Mouse (Mus musculus): ENCODE results near the gene Slc35e3. TPM values are rescaled to one million over a fixed set of nuclear protein-coding genes. Genes with fewer than 3 reads are reported as not detected.

Gene Slc35e3
- total and polyA plus RNA-seq, 2 experiments from 2014 or later = 24.4 to 31.0 TPM

GRCm38 (mm10) chr10:117765116-117765894 lies 19.1 kb upstream of the Slc35e3 start:
- H3K36me3 ChIP-seq (ENCODE audit: insufficient read depth, low read length) = peaks cover 41% of the 10 kb centered on the region
- no peak overlapping the region for H3K4me2 ChIP-seq (ENCODE audit: low read depth, low read length, poor library complexity, severe bottlenecking)
- H3K4me3 ChIP-seq (ENCODE audit: low read depth, low read length) = no peak overlapping the region
- no peaks in the 10 kb centered on the region for H3K27me3 ChIP-seq (ENCODE audit: insufficient read depth, low read length)
- no peaks in the 10 kb centered on the region for H3K9me3 ChIP-seq (ENCODE audit: low read length)
- TF ChIP-seq CTCF (IDR thresholded peaks at IDR 0.05) = no peak
- no peaks in the 10 kb centered on the region for H3K4me1 ChIP-seq (ENCODE audit: insufficient read depth, low read length)
- DNase-seq (ENCODE audit: low spot score) = no peak
- 92% methylated on average over 11 of the region's 11 CpGs for WGBS
- no peak overlapping the region for H3K9ac ChIP-seq (replicated peaks; ENCODE audit: low read length, poor library complexity, severe bottlenecking)
- ATAC-seq (ENCODE audit: low FRiP score) = no peak
- H3K27ac ChIP-seq (ENCODE audit: low read depth, low read length) = no peak overlapping the region

GRCm38 (mm10) chr10:117764598-117764997 lies 18.4 kb upstream of the Slc35e3 start:
- Histone ChIP-seq H3K36me3 (ENCODE audit: insufficient read depth, low read length) (peaks cover 45% of the 10 kb centered on the region), H3K9ac (replicated peaks; ENCODE audit: low read length, poor library complexity, severe bottlenecking) (no peak overlapping the region), H3K9me3 (ENCODE audit: low read length) (no peaks in the 10 kb centered on the region), H3K4me2 (ENCODE audit: low read depth, low read length, poor library complexity, severe bottlenecking) (no peak overlapping the region), H3K4me1 (ENCODE audit: insufficient read depth, low read length) (no peaks in the 10 kb centered on the region), H3K27me3 (ENCODE audit: insufficient read depth, low read length) (no peaks in the 10 kb centered on the region), H3K27ac (ENCODE audit: low read depth, low read length) (no peak overlapping the region), H3K4me3 (ENCODE audit: low read depth, low read length) (no peak overlapping the region)
- 87% methylated on average over 6 of the region's 6 CpGs for WGBS
- DNase-seq (ENCODE audit: low spot score) (no peak), ATAC-seq (ENCODE audit: low FRiP score) (no peak)
- TF ChIP-seq CTCF (IDR thresholded peaks at IDR 0.05) = no peak

- no peak for ATAC-seq (ENCODE audit: low FRiP score)
Observed at GRCm38 (mm10) chr10:117763588-117764190, 17.5 kb upstream of the Slc35e3 start.

GRCm38 (mm10) chr10:117762966-117763365 lies 16.8 kb upstream of the Slc35e3 start:
- Histone ChIP-seq H3K4me1 (ENCODE audit: insufficient read depth, low read length) (no peaks in the 10 kb centered on the region), H3K4me2 (ENCODE audit: low read depth, low read length, poor library complexity, severe bottlenecking) (no peak overlapping the region), H3K9me3 (ENCODE audit: low read length) (no peaks in the 10 kb centered on the region), H3K27me3 (ENCODE audit: insufficient read depth, low read length) (no peaks in the 10 kb centered on the region), H3K27ac (ENCODE audit: low read depth, low read length) (no peak overlapping the region), H3K4me3 (ENCODE audit: low read depth, low read length) (no peak overlapping the region), H3K9ac (replicated peaks; ENCODE audit: low read length, poor library complexity, severe bottlenecking) (no peak overlapping the region), H3K36me3 (ENCODE audit: insufficient read depth, low read length) (peaks cover 54% of the 10 kb centered on the region)
- TF ChIP-seq CTCF (IDR thresholded peaks at IDR 0.05) = no peak
- ATAC-seq (ENCODE audit: low FRiP score) (no peak), DNase-seq (ENCODE audit: low spot score) (no peak)
- 96% methylated on average over 12 of the region's 12 CpGs for WGBS

More at GRCm38 (mm10) chr10:117763588-117764190, 17.5 kb upstream of the Slc35e3 start:
- Histone ChIP-seq H3K4me1 (ENCODE audit: insufficient read depth, low read length) (no peaks in the 10 kb centered on the region), H3K9ac (replicated peaks; ENCODE audit: low read length, poor library complexity, severe bottlenecking) (no peak overlapping the region), H3K27ac (ENCODE audit: low read depth, low read length) (no peak overlapping the region), H3K4me2 (ENCODE audit: low read depth, low read length, poor library complexity, severe bottlenecking) (no peak overlapping the region), H3K9me3 (ENCODE audit: low read length) (no peaks in the 10 kb centered on the region), H3K4me3 (ENCODE audit: low read depth, low read length) (no peak overlapping the region), H3K27me3 (ENCODE audit: insufficient read depth, low read length) (no peaks in the 10 kb centered on the region), H3K36me3 (ENCODE audit: insufficient read depth, low read length) (peaks cover 51% of the 10 kb centered on the region)
- no peak for TF ChIP-seq CTCF (IDR thresholded peaks at IDR 0.05)
- 96% methylated on average over 16 of the region's 16 CpGs for WGBS
- no peak for DNase-seq (ENCODE audit: low spot score)

GRCm38 (mm10) chr10:117762281-117762830 lies 16.2 kb upstream of the Slc35e3 start:
- H3K27ac ChIP-seq (ENCODE audit: low read depth, low read length) = no peak overlapping the region
- DNase-seq (ENCODE audit: low spot score) (no peak), ATAC-seq (ENCODE audit: low FRiP score) (no peak)
- no peaks in the 10 kb centered on the region for H3K27me3 ChIP-seq (ENCODE audit: insufficient read depth, low read length)
- peaks cover 57% of the 10 kb centered on the region for H3K36me3 ChIP-seq (ENCODE audit: insufficient read depth, low read length)
- H3K4me2 ChIP-seq (ENCODE audit: low read depth, low read length, poor library complexity, severe bottlenecking) = no peak overlapping the region
- no peaks in the 10 kb centered on the region for H3K9me3 ChIP-seq (ENCODE audit: low read length)
- TF ChIP-seq CTCF (IDR thresholded peaks at IDR 0.05) = no peak
- H3K9ac ChIP-seq (replicated peaks; ENCODE audit: low read length, poor library complexity, severe bottlenecking) = no peak overlapping the region
- no peaks in the 10 kb centered on the region for H3K4me1 ChIP-seq (ENCODE audit: insufficient read depth, low read length)
- H3K4me3 ChIP-seq (ENCODE audit: low read depth, low read length) = no peak overlapping the region
- 92% methylated on average over 2 of the region's 2 CpGs for WGBS

GRCm38 (mm10) chr10:117761551-117761950 lies 15.4 kb upstream of the Slc35e3 start:
- Histone ChIP-seq H3K9me3 (ENCODE audit: low read length) (no peaks in the 10 kb centered on the region), H3K36me3 (ENCODE audit: insufficient read depth, low read length) (peaks cover 65% of the 10 kb centered on the region), H3K27me3 (ENCODE audit: insufficient read depth, low read length) (no peaks in the 10 kb centered on the region), H3K4me1 (ENCODE audit: insufficient read depth, low read length) (no peaks in the 10 kb centered on the region), H3K9ac (replicated peaks; ENCODE audit: low read length, poor library complexity, severe bottlenecking) (no peak overlapping the region), H3K4me3 (ENCODE audit: low read depth, low read length) (no peak overlapping the region), H3K27ac (ENCODE audit: low read depth, low read length) (no peak overlapping the region), H3K4me2 (ENCODE audit: low read depth, low read length, poor library complexity, severe bottlenecking) (no peak overlapping the region)
- ATAC-seq (ENCODE audit: low FRiP score) = no peak
- TF ChIP-seq CTCF (IDR thresholded peaks at IDR 0.05) = no peak
- DNase-seq (ENCODE audit: low spot score) = no peak
- 93% methylated on average over 6 of the region's 6 CpGs for WGBS
